In the genomic region with DNA sequence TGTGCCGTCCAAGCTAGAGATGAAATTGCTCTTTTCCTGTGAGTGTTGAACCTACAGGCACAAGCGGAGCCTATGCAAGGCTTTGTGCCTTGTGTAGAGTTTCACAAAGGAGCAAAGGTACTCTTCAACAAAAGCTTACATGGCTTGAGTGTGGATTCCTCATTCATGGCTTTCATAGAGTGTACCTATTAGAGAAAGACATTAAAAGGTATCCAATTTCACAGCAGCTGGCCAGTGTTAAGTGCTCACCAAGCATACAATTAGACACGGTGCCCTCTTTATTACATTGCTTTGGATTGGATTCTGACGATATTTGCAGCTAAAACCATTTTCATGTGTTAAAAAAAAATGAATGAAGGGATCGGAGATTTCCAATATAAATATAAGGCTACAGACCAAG, we compare ENCODE assay signal across 17 mouse cellular contexts.
"Had no signal": no experiment of that assay in that cellular context is flagged by ENCODE, and none has a peak within 500 bp of the region (broad histone marks: within the 10 kb centered on the region; RNA-seq: fewer than 3 reads in every experiment).

No protein-coding gene starts in this region.

- H3K27me3 ChIP-seq: lung, embryonic 15.5 days; megakaryocyte, embryonic 14.5 days; midbrain, embryonic 13.5 days; midbrain, embryonic 15.5 days; neural tube, embryonic 12.5 days; stomach, embryonic 15.5 days had no signal

- H3K4me1 ChIP-seq: lung, embryonic 15.5 days; megakaryocyte, embryonic 14.5 days; midbrain, embryonic 13.5 days; midbrain, embryonic 15.5 days; neural tube, embryonic 12.5 days; stomach, embryonic 15.5 days had no signal

- H3K4me2 ChIP-seq: lung, embryonic 15.5 days; midbrain, embryonic 11.5 days; midbrain, embryonic 13.5 days; midbrain, embryonic 15.5 days; neural tube, embryonic 12.5 days; stomach, embryonic 15.5 days had no signal

- H3K9ac ChIP-seq: lung, embryonic 15.5 days; midbrain, embryonic 13.5 days; midbrain, embryonic 15.5 days; neural tube, embryonic 12.5 days; stomach, embryonic 15.5 days had no signal

- DNase-seq: lung, adult 2 months; lung, postnatal 14 days; lung, postnatal 36 days; right cerebral cortex, postnatal 14 days; thymus, adult 2 months; thymus, postnatal 25 days; thymus, postnatal 4 days had no signal

- H3K9me3 ChIP-seq: lung, embryonic 15.5 days; stomach, embryonic 15.5 days had no signal

- H3K4me3 ChIP-seq: lung, embryonic 15.5 days; megakaryocyte, embryonic 14.5 days; midbrain, embryonic 13.5 days; midbrain, embryonic 15.5 days; neural tube, embryonic 12.5 days; stomach, embryonic 15.5 days had no signal

- H3K27ac ChIP-seq: lung, embryonic 15.5 days; macrophage; midbrain, embryonic 13.5 days; midbrain, embryonic 15.5 days; neural tube, embryonic 12.5 days; stomach, embryonic 15.5 days; stomach, postnatal 0 days had no signal

- H3K36me3 ChIP-seq: lung, embryonic 15.5 days; midbrain, embryonic 13.5 days; midbrain, embryonic 15.5 days; neural tube, embryonic 12.5 days; stomach, embryonic 15.5 days had no signal

- ATAC-seq: lung, postnatal 0 days; midbrain, embryonic 13.5 days; midbrain, embryonic 15.5 days had no signal
